Mouse (Mus musculus) G1E (cell line): ENCODE measurements at regions not wholly inside any gene's neighbourhood (a gene's known extent, or its start where the extent isn't known, plus 50 kb on each side); places are given as distances from the start of the nearest gene placed in this dataset.

ENCODE experiments used
- CTCF ChIP-seq: IDR thresholded peaks from 2 replicates; pipeline ENCODE4 v1.5.1; 2012; ENCODE audit warnings: low read depth, low read length, inconsistent platforms, mixed read lengths
- GATA1 ChIP-seq: IDR thresholded peaks from 2 replicates; pipeline ENCODE4 v1.6.1; 2012; ENCODE audit warnings: borderline replicate concordance, low read length, inconsistent platforms, mixed read lengths
- GATA2 ChIP-seq: IDR thresholded peaks from 2 replicates; pipeline ENCODE4 v1.6.1; 2012; ENCODE audit warnings: low read depth, low read length, inconsistent platforms, borderline replicate concordance
- POLR2AphosphoS5 ChIP-seq: IDR thresholded peaks from 2 replicates; pipeline ENCODE4 v1.6.1; 2012; ENCODE audit warnings: low read depth, low read length, inconsistent platforms; ENCODE audit not compliant: insufficient replicate concordance
- TAL1 ChIP-seq: conservative IDR thresholded peaks from 2 replicates; pipeline ENCODE4 v1.6.1; 2012; ENCODE audit warnings: low read depth, low read length, inconsistent platforms, mixed read lengths

DNA sequence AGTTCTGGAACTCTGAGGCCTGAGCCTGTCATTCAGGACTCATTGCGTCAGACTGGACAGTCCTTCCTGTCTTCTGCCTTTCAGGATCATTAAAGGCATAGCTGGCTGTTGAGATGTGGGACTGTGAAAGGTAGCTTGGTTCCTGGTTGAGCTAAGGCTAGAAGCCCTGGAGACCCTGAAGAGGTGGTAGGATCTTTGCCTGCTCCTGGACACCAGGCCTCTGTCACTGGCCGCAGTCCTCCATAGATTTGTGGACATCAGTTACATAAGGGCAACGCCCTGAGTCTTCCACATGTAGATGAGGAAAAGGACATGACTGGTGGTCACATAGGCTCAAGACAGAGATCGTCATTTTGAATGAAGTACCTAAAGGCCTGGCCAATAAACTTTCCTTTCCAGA is 127.9 kb downstream of the Opa1 start:
- TF ChIP-seq GATA1 (no peak), CTCF (no peak), TAL1 (no peak), GATA2 (no peak), POLR2AphosphoS5 (no peak)
